Mouse (Mus musculus) lung, postnatal 0 days (tissue): Measurements from ENCODE around the gene Icam2.
A peak's percentile ranks its signal among the peaks of the same experiment; 100 is the strongest.

Source experiments
- CTCF ChIP-seq: IDR thresholded peaks from 2 replicates; pipeline ENCODE4 v1.5.1; 2016; ENCODE audit warnings: antibody characterized with exemption, mild to moderate bottlenecking
- EP300 ChIP-seq: IDR thresholded peaks from 2 replicates; pipeline ENCODE4 v1.6.1; 2016; ENCODE audit warnings: antibody characterized with exemption, mild to moderate bottlenecking, control low read depth

DNA sequence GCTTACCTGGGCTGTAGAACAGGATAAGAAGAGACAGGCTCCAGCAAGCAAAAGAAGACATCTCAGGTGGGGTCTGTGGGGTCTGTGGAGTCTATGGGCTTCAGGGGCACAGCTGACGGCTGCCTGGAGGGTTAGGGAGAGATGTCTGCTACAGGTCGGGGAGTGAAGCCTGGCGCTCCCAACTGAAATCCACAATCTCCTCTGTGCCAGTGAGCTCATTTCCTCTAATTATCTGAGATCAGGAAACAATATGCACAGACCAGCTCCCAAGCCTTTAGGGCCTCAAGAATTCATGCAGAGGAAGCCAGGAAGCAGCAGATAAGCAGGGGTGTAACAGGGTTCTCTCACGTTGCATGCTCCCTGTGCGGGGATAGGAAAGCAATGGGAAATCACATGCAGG, 5.5 kb downstream of the Icam2 start:
- no peak for TF ChIP-seq CTCF
- peak; percentile 90 for TF ChIP-seq EP300
